Mouse (Mus musculus) liver, embryonic 14.5 days (tissue): ENCODE measurements at regions not wholly inside any gene's neighbourhood (a gene's known extent, or its start where the extent isn't known, plus 50 kb on each side); places are given as distances from the start of the nearest gene placed in this dataset.

ENCODE experiments used
- CTCF ChIP-seq: IDR thresholded peaks from 2 replicates; pipeline ENCODE4 v1.5.1; 2016; ENCODE audit warnings: antibody characterized with exemption, low read depth, control low read depth
- EP300 ChIP-seq: IDR thresholded peaks from 2 replicates; pipeline ENCODE4 v1.6.1; 2016; ENCODE audit warnings: antibody characterized with exemption, low read depth

GRCm38 (mm10) chr9:43970043-43970795 is 73.0 kb upstream of the Thy1 start:
- TF ChIP-seq CTCF: no peak
- TF ChIP-seq EP300: no peak
